Mouse (Mus musculus): ENCODE data around the gene Camk2n1. TPM values are rescaled to one million over a fixed set of nuclear protein-coding genes. Genes with fewer than 3 reads are reported as not detected.

The Camk2n1 gene
- 0.33 to 0.86 TPM (median 0.78 TPM) in 4 replicates for total RNA-seq (2023; ENCODE audit: inconsistent age)

DNA sequence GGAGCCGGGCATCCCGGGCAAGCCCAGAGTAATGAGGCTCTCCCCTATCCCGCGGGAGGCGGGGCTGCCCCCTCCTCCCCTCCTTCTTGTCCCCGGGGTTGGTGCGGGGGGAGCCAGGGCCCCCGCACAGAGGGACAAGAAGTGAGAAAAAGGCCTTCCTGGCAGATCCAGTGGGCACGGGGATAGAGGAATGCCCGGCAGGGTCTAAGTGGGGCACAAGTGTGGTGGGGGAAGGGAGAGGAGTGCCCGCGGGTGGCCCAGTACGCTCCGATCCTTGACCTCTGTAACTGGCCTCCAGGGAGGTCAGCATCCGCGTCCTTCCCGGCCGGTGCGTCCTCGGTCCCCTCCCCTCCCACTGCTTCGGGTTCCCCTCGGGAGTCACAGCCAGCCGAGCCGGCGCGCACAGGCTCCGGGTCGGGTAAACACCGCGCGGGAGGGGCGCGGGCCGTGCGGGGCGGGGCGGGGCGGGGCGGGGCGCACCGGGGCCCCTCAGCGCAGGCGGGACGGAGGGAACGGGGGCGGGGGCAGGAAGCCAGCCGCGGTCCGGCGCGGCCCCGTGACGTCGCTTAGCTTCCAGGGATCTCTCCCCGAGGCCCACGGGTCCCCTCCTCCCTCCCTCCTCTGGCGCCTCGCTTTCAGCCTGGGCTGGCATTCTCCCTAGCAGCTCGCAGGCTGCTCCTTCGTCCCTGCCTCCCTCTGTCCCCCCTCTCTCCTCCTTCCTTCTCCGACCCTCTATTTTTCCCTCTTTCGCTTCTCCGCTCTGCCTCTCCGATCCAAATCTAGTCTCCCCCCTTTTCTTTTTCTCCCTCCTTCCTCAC lies at the start of gene Camk2n1:
Camk2n1 (plus strand) TSS at position 562 of the 818 bp plus-strand sequence.

DNA sequence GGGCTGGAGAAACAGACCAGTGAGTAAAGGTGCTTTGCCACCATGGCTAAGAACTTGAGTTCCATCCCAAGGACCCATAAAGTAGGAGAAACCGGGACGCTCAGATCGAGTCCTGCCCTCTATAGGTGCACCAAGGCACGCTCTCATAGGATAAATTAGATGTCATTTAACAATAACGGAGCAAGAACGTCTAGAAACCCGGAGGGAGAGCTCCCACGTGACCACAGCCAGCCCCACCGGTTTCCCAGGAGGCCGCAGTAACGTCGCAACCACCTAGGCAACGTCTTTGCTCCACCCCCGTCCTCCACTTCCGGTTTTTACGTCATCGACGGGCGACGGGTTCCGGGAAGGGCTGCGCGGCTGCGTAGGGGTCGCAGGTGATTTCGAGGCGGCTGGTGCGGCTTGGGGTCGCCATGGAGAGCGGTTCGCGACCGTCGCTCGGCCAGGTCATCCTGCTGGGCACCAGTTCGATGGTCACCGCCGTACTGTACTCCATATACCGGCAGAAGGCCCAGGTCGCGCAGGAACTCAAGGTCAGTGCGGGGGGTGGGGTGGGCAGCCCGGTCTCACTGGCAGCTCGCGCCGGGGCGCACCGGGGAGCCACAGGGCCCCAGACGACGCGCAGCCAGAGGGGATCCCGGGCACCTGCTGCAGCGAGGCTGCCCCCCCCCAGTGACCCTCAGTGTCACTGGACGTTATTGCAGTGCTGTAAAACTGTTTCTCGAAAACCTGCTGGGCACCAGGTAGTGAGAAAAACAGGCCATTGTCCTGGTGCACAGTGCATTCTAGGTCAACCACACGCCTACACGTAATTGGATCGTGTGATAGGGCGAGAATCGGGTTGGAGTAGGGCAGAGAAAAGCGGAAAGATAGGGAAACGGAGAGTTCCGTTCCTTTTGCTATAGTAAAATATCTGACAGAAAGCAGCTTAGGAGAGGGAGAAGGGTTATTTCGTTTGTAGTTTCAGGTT lies 19.5 kb upstream of the Camk2n1 start, which contains the start of gene Mul1:
Mul1 (plus strand) TSS at position 325 of the 970 bp plus-strand sequence.

Other genes with a start within 250 kb of the Camk2n1 start
- 98.7 to 110 TPM (median 104 TPM) in 4 replicates for gene Hp1bp3, start 238.0 kb upstream of the Camk2n1 start, total RNA-seq (2023; ENCODE audit: inconsistent age)
- gene Sh2d5, start 203.9 kb upstream of the Camk2n1 start, total RNA-seq (2023; ENCODE audit: inconsistent age) = 0.15 to 0.84 TPM (median 0.42 TPM) in 4 replicates
- gene Kif17, start 203.9 kb upstream of the Camk2n1 start, total RNA-seq (2023; ENCODE audit: inconsistent age) = 0.19 TPM in 1 of 4 replicates, not detected in the others
- gene Ddost, start 149.6 kb upstream of the Camk2n1 start, total RNA-seq (2023; ENCODE audit: inconsistent age) = 57.9 to 64.3 TPM (median 61.0 TPM) in 4 replicates
- gene Pink1, start 128.0 kb upstream of the Camk2n1 start, total RNA-seq (2023; ENCODE audit: inconsistent age) = 32.2 to 43.7 TPM (median 38.0 TPM) in 4 replicates
- gene Cda, start 86.3 kb upstream of the Camk2n1 start, total RNA-seq (2023; ENCODE audit: inconsistent age) = not detected in 4 replicates
- gene Fam43b, start 57.8 kb upstream of the Camk2n1 start, total RNA-seq (2023; ENCODE audit: inconsistent age) = not detected in 4 replicates
- gene Mul1, start 19.6 kb upstream of the Camk2n1 start, total RNA-seq (2023; ENCODE audit: inconsistent age) = 32.3 to 47.3 TPM (median 39.9 TPM) in 4 replicates
- not detected in 4 replicates for gene Vwa5b1, start 181.6 kb downstream of the Camk2n1 start, total RNA-seq (2023; ENCODE audit: inconsistent age)